Mouse (Mus musculus): ENCODE measurements at regions not wholly inside any gene's neighbourhood (a gene's known extent, or its start where the extent isn't known, plus 50 kb on each side); places are given as distances from the start of the nearest gene placed in this dataset.

GRCm38 (mm10) chr3:144107664-144108063 lies 97.4 kb downstream of the Lmo4 start:
- no peaks in the 10 kb centered on the region for H3K27me3 ChIP-seq
- H3K4me1 ChIP-seq: no peaks in the 10 kb centered on the region
- no peak overlapping the region for H3K4me2 ChIP-seq (replicated peaks)
- H3K9me3 ChIP-seq (replicated peaks): no peaks in the 10 kb centered on the region
- H3K4me3 ChIP-seq (replicated peaks): no peak overlapping the region
- 47% methylated on average over 7 of the region's 7 CpGs for WGBS
- ATAC-seq (ENCODE audit: insufficient number of reproducible peaks, low FRiP score, low TSS enrichment, low read depth): no peak
- no peak overlapping the region for H3K9ac ChIP-seq
- no peaks in the 10 kb centered on the region for H3K36me3 ChIP-seq
- H3K27ac ChIP-seq (replicated peaks): no peak overlapping the region

GRCm38 (mm10) chr3:144104366-144104765 lies 100.7 kb downstream of the Lmo4 start:
- no peak overlapping the region for H3K4me2 ChIP-seq (replicated peaks)
- no peak overlapping the region for H3K9ac ChIP-seq
- no peaks in the 10 kb centered on the region for H3K9me3 ChIP-seq (replicated peaks)
- WGBS: 78% methylated on average over 4 of the region's 4 CpGs
- H3K36me3 ChIP-seq: no peaks in the 10 kb centered on the region
- H3K4me3 ChIP-seq (replicated peaks): no peak overlapping the region
- ATAC-seq (ENCODE audit: insufficient number of reproducible peaks, low FRiP score, low TSS enrichment, low read depth): no peak
- no peaks in the 10 kb centered on the region for H3K4me1 ChIP-seq
- no peaks in the 10 kb centered on the region for H3K27me3 ChIP-seq
- no peak overlapping the region for H3K27ac ChIP-seq (replicated peaks)

- Histone ChIP-seq H3K4me2 (replicated peaks) (no peak overlapping the region), H3K4me1 (peaks cover 5% of the 10 kb centered on the region; the same call in 1 of the 2 replicates), H3K4me3 (replicated peaks) (no peak overlapping the region), H3K27ac (replicated peaks) (no peak overlapping the region), H3K9me3 (replicated peaks) (no peaks in the 10 kb centered on the region), H3K9ac (no peak overlapping the region), H3K27me3 (no peaks in the 10 kb centered on the region), H3K36me3 (no peaks in the 10 kb centered on the region)
- 74% methylated on average over 2 of the region's 2 CpGs for WGBS
- ATAC-seq (ENCODE audit: insufficient number of reproducible peaks, low FRiP score, low TSS enrichment, low read depth): no peak
Observed at GRCm38 (mm10) chr3:144099444-144099843, 105.6 kb downstream of the Lmo4 start.

- Histone ChIP-seq H3K9ac (no peak overlapping the region), H3K4me1 (peaks cover 5% of the 10 kb centered on the region; the same call in 1 of the 2 replicates), H3K27me3 (no peaks in the 10 kb centered on the region), H3K36me3 (no peaks in the 10 kb centered on the region), H3K9me3 (replicated peaks) (no peaks in the 10 kb centered on the region), H3K4me2 (replicated peaks) (no peak overlapping the region), H3K4me3 (replicated peaks) (no peak overlapping the region), H3K27ac (replicated peaks) (no peak overlapping the region; the same call in 1 of the 2 replicates)
- WGBS: 49% methylated on average over 8 of the region's 8 CpGs
- ATAC-seq (ENCODE audit: insufficient number of reproducible peaks, low FRiP score, low TSS enrichment, low read depth): no peak
Observed at GRCm38 (mm10) chr3:144098762-144099161, 106.3 kb downstream of the Lmo4 start.

GRCm38 (mm10) chr3:144091231-144091630 lies 113.8 kb downstream of the Lmo4 start:
- Histone ChIP-seq H3K9ac (no peak overlapping the region), H3K9me3 (replicated peaks) (no peaks in the 10 kb centered on the region), H3K4me1 (0 out of 2 replicates have a peak, but pooled peaks cover 3% of the 10 kb centered on the region), H3K36me3 (no peaks in the 10 kb centered on the region), H3K27me3 (no peaks in the 10 kb centered on the region), H3K27ac (replicated peaks) (no peak overlapping the region), H3K4me2 (replicated peaks) (no peak overlapping the region), H3K4me3 (replicated peaks) (no peak overlapping the region)
- WGBS: 41% methylated on average over 1 of the region's 1 CpGs
- ATAC-seq (ENCODE audit: insufficient number of reproducible peaks, low FRiP score, low TSS enrichment, low read depth): no peak

GRCm38 (mm10) chr3:144089790-144090256 lies 115.2 kb downstream of the Lmo4 start:
- Histone ChIP-seq H3K9ac (no peak overlapping the region), H3K4me2 (replicated peaks) (no peak overlapping the region), H3K36me3 (no peaks in the 10 kb centered on the region), H3K27me3 (no peaks in the 10 kb centered on the region), H3K4me1 (0 out of 2 replicates have a peak, but pooled peaks cover 3% of the 10 kb centered on the region), H3K9me3 (replicated peaks) (no peaks in the 10 kb centered on the region), H3K27ac (replicated peaks) (no peak overlapping the region), H3K4me3 (replicated peaks) (no peak overlapping the region)
- no peak for ATAC-seq (ENCODE audit: insufficient number of reproducible peaks, low FRiP score, low TSS enrichment, low read depth)
- 50% methylated on average over 8 of the region's 8 CpGs for WGBS

GRCm38 (mm10) chr3:144088261-144088884 lies 116.6 kb downstream of the Lmo4 start:
- Histone ChIP-seq H3K9ac (no peak overlapping the region), H3K4me1 (0 out of 2 replicates have a peak, but pooled peaks cover 3% of the 10 kb centered on the region), H3K9me3 (replicated peaks) (no peaks in the 10 kb centered on the region), H3K36me3 (no peaks in the 10 kb centered on the region), H3K4me3 (replicated peaks) (no peak overlapping the region), H3K4me2 (replicated peaks) (no peak overlapping the region), H3K27me3 (no peaks in the 10 kb centered on the region), H3K27ac (replicated peaks) (no peak overlapping the region)
- ATAC-seq (ENCODE audit: insufficient number of reproducible peaks, low FRiP score, low TSS enrichment, low read depth): no peak
- 63% methylated on average over 18 of the region's 18 CpGs for WGBS

- Histone ChIP-seq H3K4me2 (replicated peaks) (no peak overlapping the region), H3K9ac (no peak overlapping the region), H3K27ac (replicated peaks) (no peak overlapping the region), H3K27me3 (no peaks in the 10 kb centered on the region), H3K4me3 (replicated peaks) (no peak overlapping the region), H3K36me3 (no peaks in the 10 kb centered on the region), H3K9me3 (replicated peaks) (no peaks in the 10 kb centered on the region), H3K4me1 (0 out of 2 replicates have a peak, but pooled peaks cover 3% of the 10 kb centered on the region)
- WGBS: 63% methylated on average over 7 of the region's 7 CpGs
- ATAC-seq (ENCODE audit: insufficient number of reproducible peaks, low FRiP score, low TSS enrichment, low read depth): no peak
Observed at GRCm38 (mm10) chr3:144087771-144088170, 117.2 kb downstream of the Lmo4 start.

- H3K36me3 ChIP-seq: no peaks in the 10 kb centered on the region
- no peak overlapping the region for H3K9ac ChIP-seq
- no peak overlapping the region for H3K4me3 ChIP-seq (replicated peaks)
- no peak overlapping the region for H3K4me2 ChIP-seq (replicated peaks)
- H3K27ac ChIP-seq (replicated peaks): no peak overlapping the region
- 0 out of 2 replicates have a peak, but pooled peaks cover 3% of the 10 kb centered on the region for H3K4me1 ChIP-seq
- 75% methylated on average over 3 of the region's 3 CpGs for WGBS
- ATAC-seq (ENCODE audit: insufficient number of reproducible peaks, low FRiP score, low TSS enrichment, low read depth): no peak
- H3K27me3 ChIP-seq: no peaks in the 10 kb centered on the region
- no peaks in the 10 kb centered on the region for H3K9me3 ChIP-seq (replicated peaks)
Observed at GRCm38 (mm10) chr3:144086176-144086575, 118.8 kb downstream of the Lmo4 start.

- no peaks in the 10 kb centered on the region for H3K27me3 ChIP-seq
- no peaks in the 10 kb centered on the region for H3K9me3 ChIP-seq (replicated peaks)
- H3K4me3 ChIP-seq (replicated peaks): no peak overlapping the region
- H3K9ac ChIP-seq: no peak overlapping the region
- H3K27ac ChIP-seq (replicated peaks): no peak overlapping the region
- no peaks in the 10 kb centered on the region for H3K4me1 ChIP-seq
- WGBS: 87% methylated on average over 3 of the region's 3 CpGs
- ATAC-seq (ENCODE audit: insufficient number of reproducible peaks, low FRiP score, low TSS enrichment, low read depth): no peak
- no peak overlapping the region for H3K4me2 ChIP-seq (replicated peaks)
- H3K36me3 ChIP-seq: no peaks in the 10 kb centered on the region
Observed at GRCm38 (mm10) chr3:144079960-144080359, 125.1 kb downstream of the Lmo4 start.

- Histone ChIP-seq H3K27me3 (no peaks in the 10 kb centered on the region), H3K4me2 (replicated peaks) (no peak overlapping the region), H3K27ac (replicated peaks) (no peak overlapping the region), H3K9ac (no peak overlapping the region), H3K4me3 (replicated peaks) (no peak overlapping the region), H3K4me1 (no peaks in the 10 kb centered on the region), H3K9me3 (replicated peaks) (no peaks in the 10 kb centered on the region), H3K36me3 (no peaks in the 10 kb centered on the region)
- WGBS: 75% methylated on average over 13 of the region's 13 CpGs
- ATAC-seq (ENCODE audit: insufficient number of reproducible peaks, low FRiP score, low TSS enrichment, low read depth): no peak
Observed at GRCm38 (mm10) chr3:144078198-144078935, 126.7 kb downstream of the Lmo4 start.

Measured in embryonic facial prominence, embryonic 15.5 days (tissue).